Mouse (Mus musculus): ENCODE data around the gene Gm8094.
"Not testable (repeated sequence)": the region's sequence is repeated elsewhere in the genome, so short reads cannot be mapped to it uniquely, and the experiment has no call there.

Gm8094 gene

GRCm38 (mm10) chr14:43076543-43076942, at the start of gene Gm8094:
TSS of gene Gm8094 (minus strand) at chr14:43076643.
- DNase-seq = not testable (repeated sequence)

DNA sequence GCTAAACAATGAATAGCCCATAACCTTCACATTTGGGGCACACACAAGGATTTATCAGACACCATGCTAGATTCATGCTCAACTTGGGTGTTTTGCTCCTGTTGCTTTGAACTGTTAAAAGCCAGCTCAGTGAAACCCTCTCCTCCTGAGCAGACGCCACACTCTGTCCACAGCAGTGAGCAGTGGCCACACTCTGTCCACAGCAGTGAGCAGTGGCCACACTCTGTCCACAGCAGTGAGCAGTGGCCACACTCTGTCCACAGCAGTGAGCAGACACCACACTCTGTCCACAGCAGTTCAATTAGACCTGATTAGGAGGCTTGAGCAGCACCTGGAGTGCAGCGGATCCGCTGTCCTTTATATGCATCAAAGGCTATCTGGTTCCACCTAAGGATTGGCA, 43.2 kb upstream of the Gm8094 start:
- DNase-seq = not testable (repeated sequence)

- DNase-seq = not testable (repeated sequence)
Observed at GRCm38 (mm10) chr14:43100301-43100700, 23.9 kb upstream of the Gm8094 start, which contains the start of gene Gm8104. TSS of gene Gm8104 (plus strand) at chr14:43100601.

GRCm38 (mm10) chr14:43089103-43089919, 12.9 kb upstream of the Gm8094 start:
- not testable (repeated sequence) for DNase-seq

DNA sequence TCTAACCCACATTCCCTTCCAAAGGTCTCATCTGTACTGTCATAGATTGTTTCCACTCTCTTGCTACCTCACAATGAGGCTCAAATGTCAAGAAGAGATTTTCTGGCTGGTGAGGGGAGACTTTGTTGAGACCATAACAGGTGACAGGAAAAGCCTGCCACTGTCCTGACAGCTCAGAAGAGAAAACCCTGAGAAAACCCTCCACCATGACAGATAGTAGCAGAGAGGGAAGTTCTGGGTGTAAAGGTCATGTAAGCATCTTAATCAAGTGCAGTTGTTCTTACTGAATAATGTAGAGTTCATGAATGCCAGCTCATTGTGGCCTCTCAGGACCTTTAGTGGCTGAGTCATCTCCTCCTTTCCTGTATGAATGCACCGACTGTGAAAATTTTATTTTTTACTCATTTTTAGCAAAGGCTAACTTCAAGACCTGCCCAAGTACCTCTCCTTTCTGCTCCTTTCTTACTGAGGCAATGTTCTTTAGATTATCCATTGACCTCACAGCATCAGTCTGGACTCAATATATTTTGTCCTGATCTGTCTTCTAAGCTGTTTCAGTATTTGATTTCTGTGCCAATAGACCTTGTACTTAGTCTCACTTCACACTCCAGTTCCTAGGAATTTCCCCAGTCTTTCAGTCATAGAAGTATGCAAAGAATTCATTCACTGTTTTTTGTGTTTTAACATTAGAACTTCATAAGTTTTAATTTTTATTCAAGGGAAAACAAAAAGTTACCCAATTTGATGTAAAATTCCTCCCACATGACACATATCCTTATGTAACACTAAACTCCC, 8.7 kb upstream of the Gm8094 start:
- peak; percentile 1 to 26 for DNase-seq

DNA sequence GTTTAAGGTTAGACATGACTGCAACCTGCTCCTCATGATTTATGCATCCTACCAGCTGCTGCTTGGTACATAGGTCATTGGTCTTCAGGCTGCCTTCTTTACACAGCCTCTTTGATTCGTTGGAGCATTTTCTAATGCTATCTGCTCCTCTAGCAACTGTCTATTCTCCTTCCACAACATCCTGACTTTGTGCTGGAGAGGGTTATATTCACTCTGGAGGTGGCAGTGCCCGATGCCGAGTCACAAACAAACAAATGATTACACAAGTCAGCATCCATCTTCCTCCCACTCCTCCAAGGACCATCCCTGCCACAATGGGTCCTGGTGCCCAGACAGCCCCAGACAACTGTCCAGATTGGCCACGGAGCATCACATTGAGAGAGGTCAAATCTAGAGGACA, 16.3 kb downstream of the Gm8094 start:
- DNase-seq = peak in 1 of 2 experiments; percentile 28

- peak in 1 of 2 experiments; percentile 30 for DNase-seq
Observed at GRCm38 (mm10) chr14:43058063-43058462, 18.4 kb downstream of the Gm8094 start.
